Mouse (Mus musculus): ENCODE measurements around the gene Pld3. TPM values are rescaled to one million over a fixed set of nuclear protein-coding genes. Genes with fewer than 3 reads are reported as not detected.

Gene Pld3
- polyA plus RNA-seq, 1 experiment from 2014 or later: 111 TPM

GRCm38 (mm10) chr7:27538797-27539196 lies 14.2 kb downstream of the Pld3 start:
- Histone ChIP-seq H3K36me3 (ENCODE audit: control insufficient read depth, insufficient read depth, low read length) (peaks cover 58% of the 10 kb centered on the region), H3K27me3 (replicated peaks; ENCODE audit: control insufficient read depth, insufficient read depth, low read length) (no peaks in the 10 kb centered on the region), H3K9ac (ENCODE audit: low read depth, low read length) (no peak overlapping the region), H3K9me3 (ENCODE audit: control insufficient read depth, low read length) (no peaks in the 10 kb centered on the region), H3K4me2 (ENCODE audit: low read depth, low read length) (no peak overlapping the region), H3K27ac (replicated peaks; ENCODE audit: low read depth, low read length) (no peak overlapping the region), H3K4me1 (ENCODE audit: control insufficient read depth, insufficient read depth, low read length) (peaks cover 9% of the 10 kb centered on the region), H3K4me3 (ENCODE audit: low read depth, low read length) (no peak overlapping the region)
- 85% methylated on average over 2 of the region's 2 CpGs for WGBS
- ATAC-seq (ENCODE audit: low read depth) (no peak), DNase-seq (ENCODE audit: low spot score) (no peak)

GRCm38 (mm10) chr7:27537998-27538397 lies 15.0 kb downstream of the Pld3 start:
- 79% methylated on average over 8 of the region's 8 CpGs for WGBS
- no peak overlapping the region for H3K27ac ChIP-seq (replicated peaks; ENCODE audit: low read depth, low read length)

GRCm38 (mm10) chr7:27536618-27537017 lies 16.4 kb downstream of the Pld3 start:
- Histone ChIP-seq H3K27me3 (replicated peaks; ENCODE audit: control insufficient read depth, insufficient read depth, low read length) (no peaks in the 10 kb centered on the region), H3K9ac (ENCODE audit: low read depth, low read length) (no peak overlapping the region), H3K4me1 (ENCODE audit: control insufficient read depth, insufficient read depth, low read length) (no peaks in the 10 kb centered on the region), H3K27ac (replicated peaks; ENCODE audit: low read depth, low read length) (no peak overlapping the region), H3K4me2 (ENCODE audit: low read depth, low read length) (no peak overlapping the region), H3K4me3 (ENCODE audit: low read depth, low read length) (no peak overlapping the region), H3K9me3 (ENCODE audit: control insufficient read depth, low read length) (no peaks in the 10 kb centered on the region), H3K36me3 (ENCODE audit: control insufficient read depth, insufficient read depth, low read length) (peaks cover 77% of the 10 kb centered on the region)
- ATAC-seq (ENCODE audit: low read depth) (no peak), DNase-seq (ENCODE audit: low spot score) (no peak)
- 90% methylated on average over 6 of the region's 6 CpGs for WGBS

More at GRCm38 (mm10) chr7:27537998-27538397, 15.0 kb downstream of the Pld3 start:
- H3K9me3 ChIP-seq (ENCODE audit: control insufficient read depth, low read length): no peaks in the 10 kb centered on the region
- no peak for DNase-seq (ENCODE audit: low spot score)
- no peak overlapping the region for H3K4me3 ChIP-seq (ENCODE audit: low read depth, low read length)
- peaks cover 7% of the 10 kb centered on the region for H3K4me1 ChIP-seq (ENCODE audit: control insufficient read depth, insufficient read depth, low read length)
- ATAC-seq (ENCODE audit: low read depth): no peak
- peaks cover 66% of the 10 kb centered on the region for H3K36me3 ChIP-seq (ENCODE audit: control insufficient read depth, insufficient read depth, low read length)
- no peaks in the 10 kb centered on the region for H3K27me3 ChIP-seq (replicated peaks; ENCODE audit: control insufficient read depth, insufficient read depth, low read length)
- H3K9ac ChIP-seq (ENCODE audit: low read depth, low read length): no peak overlapping the region
- H3K4me2 ChIP-seq (ENCODE audit: low read depth, low read length): no peak overlapping the region

GRCm38 (mm10) chr7:27535386-27535785 lies 17.6 kb downstream of the Pld3 start:
- DNase-seq (ENCODE audit: low spot score) (no peak), ATAC-seq (ENCODE audit: low read depth) (no peak)
- H3K27ac ChIP-seq (replicated peaks; ENCODE audit: low read depth, low read length): no peak overlapping the region
- no peak overlapping the region for H3K4me2 ChIP-seq (ENCODE audit: low read depth, low read length)
- no peaks in the 10 kb centered on the region for H3K4me1 ChIP-seq (ENCODE audit: control insufficient read depth, insufficient read depth, low read length)
- 83% methylated on average over 2 of the region's 2 CpGs for WGBS
- no peak overlapping the region for H3K9ac ChIP-seq (ENCODE audit: low read depth, low read length)
- H3K27me3 ChIP-seq (replicated peaks; ENCODE audit: control insufficient read depth, insufficient read depth, low read length): no peaks in the 10 kb centered on the region
- no peaks in the 10 kb centered on the region for H3K9me3 ChIP-seq (ENCODE audit: control insufficient read depth, low read length)
- no peak overlapping the region for H3K4me3 ChIP-seq (ENCODE audit: low read depth, low read length)
- peaks cover 84% of the 10 kb centered on the region for H3K36me3 ChIP-seq (ENCODE audit: control insufficient read depth, insufficient read depth, low read length)

GRCm38 (mm10) chr7:27532480-27533050 lies 20.5 kb downstream of the Pld3 start:
- Histone ChIP-seq H3K4me3 (ENCODE audit: low read depth, low read length) (no peak overlapping the region), H3K36me3 (ENCODE audit: control insufficient read depth, insufficient read depth, low read length) (peaks cover 80% of the 10 kb centered on the region), H3K4me2 (ENCODE audit: low read depth, low read length) (no peak overlapping the region), H3K9ac (ENCODE audit: low read depth, low read length) (no peak overlapping the region), H3K27me3 (replicated peaks; ENCODE audit: control insufficient read depth, insufficient read depth, low read length) (no peaks in the 10 kb centered on the region), H3K4me1 (ENCODE audit: control insufficient read depth, insufficient read depth, low read length) (no peaks in the 10 kb centered on the region), H3K9me3 (ENCODE audit: control insufficient read depth, low read length) (no peaks in the 10 kb centered on the region), H3K27ac (replicated peaks; ENCODE audit: low read depth, low read length) (no peak overlapping the region)
- DNase-seq (ENCODE audit: low spot score): no peak
- ATAC-seq (ENCODE audit: low read depth): no peak
- WGBS: 89% methylated on average over 9 of the region's 9 CpGs

- Histone ChIP-seq H3K9ac (ENCODE audit: low read depth, low read length) (no peak overlapping the region), H3K36me3 (ENCODE audit: control insufficient read depth, insufficient read depth, low read length) (peaks cover 71% of the 10 kb centered on the region)
These were observed 21.3 kb downstream of the Pld3 start for GRCm38 (mm10) chr7:27531707-27532106.

GRCm38 (mm10) chr7:27530937-27531336 lies 22.1 kb downstream of the Pld3 start:
- no peak overlapping the region for H3K9ac ChIP-seq (ENCODE audit: low read depth, low read length)
- no peak overlapping the region for H3K4me2 ChIP-seq (ENCODE audit: low read depth, low read length)
- DNase-seq (ENCODE audit: low spot score) (no peak), ATAC-seq (ENCODE audit: low read depth) (no peak)
- H3K36me3 ChIP-seq (ENCODE audit: control insufficient read depth, insufficient read depth, low read length): peaks cover 64% of the 10 kb centered on the region
- 79% methylated on average over 3 of the region's 3 CpGs for WGBS
- no peak overlapping the region for H3K27ac ChIP-seq (replicated peaks; ENCODE audit: low read depth, low read length)
- H3K27me3 ChIP-seq (replicated peaks; ENCODE audit: control insufficient read depth, insufficient read depth, low read length): no peaks in the 10 kb centered on the region
- no peaks in the 10 kb centered on the region for H3K9me3 ChIP-seq (ENCODE audit: control insufficient read depth, low read length)
- H3K4me1 ChIP-seq (ENCODE audit: control insufficient read depth, insufficient read depth, low read length): no peaks in the 10 kb centered on the region
- no peak overlapping the region for H3K4me3 ChIP-seq (ENCODE audit: low read depth, low read length)

More at GRCm38 (mm10) chr7:27531707-27532106, 21.3 kb downstream of the Pld3 start:
- DNase-seq (ENCODE audit: low spot score) (no peak), ATAC-seq (ENCODE audit: low read depth) (no peak)
- H3K9me3 ChIP-seq (ENCODE audit: control insufficient read depth, low read length): no peaks in the 10 kb centered on the region
- H3K27ac ChIP-seq (replicated peaks; ENCODE audit: low read depth, low read length): no peak overlapping the region
- no peak overlapping the region for H3K4me3 ChIP-seq (ENCODE audit: low read depth, low read length)
- no peaks in the 10 kb centered on the region for H3K27me3 ChIP-seq (replicated peaks; ENCODE audit: control insufficient read depth, insufficient read depth, low read length)
- H3K4me2 ChIP-seq (ENCODE audit: low read depth, low read length): no peak overlapping the region
- H3K4me1 ChIP-seq (ENCODE audit: control insufficient read depth, insufficient read depth, low read length): no peaks in the 10 kb centered on the region
- 86% methylated on average over 10 of the region's 10 CpGs for WGBS

- H3K36me3 ChIP-seq (ENCODE audit: control insufficient read depth, insufficient read depth, low read length): peaks cover 47% of the 10 kb centered on the region
- H3K27ac ChIP-seq (replicated peaks; ENCODE audit: low read depth, low read length): no peak overlapping the region
- H3K9me3 ChIP-seq (ENCODE audit: control insufficient read depth, low read length): no peaks in the 10 kb centered on the region
- DNase-seq (ENCODE audit: low spot score) (peak; percentile 8), ATAC-seq (ENCODE audit: low read depth) (no peak)
- WGBS: 71% methylated on average over 15 of the region's 21 CpGs
- no peak overlapping the region for H3K4me2 ChIP-seq (ENCODE audit: low read depth, low read length)
- no peaks in the 10 kb centered on the region for H3K4me1 ChIP-seq (ENCODE audit: control insufficient read depth, insufficient read depth, low read length)
- H3K27me3 ChIP-seq (replicated peaks; ENCODE audit: control insufficient read depth, insufficient read depth, low read length): no peaks in the 10 kb centered on the region
- no peak overlapping the region for H3K4me3 ChIP-seq (ENCODE audit: low read depth, low read length)
- H3K9ac ChIP-seq (ENCODE audit: low read depth, low read length): no peak overlapping the region
These were observed 23.9 kb downstream of the Pld3 start for GRCm38 (mm10) chr7:27529070-27529469.

Data from embryonic facial prominence, embryonic 14.5 days (tissue).